Mouse (Mus musculus) cerebellum, adult 2 months (tissue): ENCODE data around the gene March9.

Source experiments
- CTCF ChIP-seq: fragments of 200-500 bp; IDR thresholded peaks from 2 replicates; pipeline ENCODE4 v1.5.1; 2011; ENCODE audit warnings: low read depth, mild to moderate bottlenecking, control low read depth, low read length, moderate library complexity, borderline replicate concordance; ENCODE audit not compliant: insufficient read depth
- POLR2A ChIP-seq: fragments of 200-500 bp; IDR thresholded peaks from 2 replicates; pipeline ENCODE4 v1.6.1; 2011; ENCODE audit warnings: low read length, control low read depth, borderline replicate concordance; ENCODE audit not compliant: insufficient read depth

DNA sequence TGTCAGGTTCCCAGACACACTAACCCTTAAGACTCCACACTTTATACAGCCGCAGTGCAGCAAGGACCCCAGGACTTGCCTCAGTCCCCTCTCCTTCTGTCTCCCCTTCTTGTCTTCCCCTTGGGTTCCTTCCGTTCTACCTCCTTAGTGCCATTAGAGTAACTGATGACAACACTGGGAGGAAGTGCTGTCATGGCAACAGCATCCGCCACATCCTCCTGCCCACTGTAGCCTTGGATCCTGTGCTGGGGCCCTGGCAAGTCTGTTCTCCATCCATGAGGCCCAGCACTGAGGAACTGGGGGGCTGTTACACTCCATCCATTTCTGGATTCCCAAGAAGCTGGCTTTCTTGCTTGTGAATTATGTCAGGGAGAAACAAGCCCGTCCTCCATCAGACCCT, 16.1 kb upstream of the March9 start:
- no peak for TF ChIP-seq CTCF
- no peak for TF ChIP-seq POLR2A
